Mouse (Mus musculus): Measurements from ENCODE around the gene Asic2.

Gene Asic2

GRCm38 (mm10) chr11:81968401-81968881 lies at the start of gene Asic2:
Gene Asic2 (minus strand): TSS chr11:81968457.
- DNase-seq: no peak

- no peak for DNase-seq
Observed at GRCm38 (mm10) chr11:82016181-82016780, 48.0 kb upstream of the Asic2 start.

GRCm38 (mm10) chr11:82015066-82015465 lies 46.8 kb upstream of the Asic2 start:
- no peak for DNase-seq

- no peak for DNase-seq
Observed at GRCm38 (mm10) chr11:82013756-82014155, 45.5 kb upstream of the Asic2 start.

GRCm38 (mm10) chr11:82011411-82012193 lies 43.3 kb upstream of the Asic2 start:
- DNase-seq: no peak

- DNase-seq: no peak
Observed at GRCm38 (mm10) chr11:82010115-82010514, 41.9 kb upstream of the Asic2 start.

- DNase-seq: peak; percentile 7
Observed at GRCm38 (mm10) chr11:82006796-82007423, 38.7 kb upstream of the Asic2 start.

- no peak for DNase-seq
Observed at GRCm38 (mm10) chr11:82004810-82005209, 36.6 kb upstream of the Asic2 start.

GRCm38 (mm10) chr11:82000581-82000980 lies 32.3 kb upstream of the Asic2 start:
- no peak for DNase-seq

- DNase-seq: no peak
Observed at GRCm38 (mm10) chr11:81999469-81999868, 31.2 kb upstream of the Asic2 start.

GRCm38 (mm10) chr11:81998646-81999045 lies 30.4 kb upstream of the Asic2 start:
- no peak for DNase-seq

- DNase-seq: no peak
Observed at GRCm38 (mm10) chr11:81997085-81997484, 28.8 kb upstream of the Asic2 start.

GRCm38 (mm10) chr11:81996172-81996841 lies 28.1 kb upstream of the Asic2 start:
- DNase-seq: peak; percentile 62

- peak; percentile 61 for DNase-seq
Observed at GRCm38 (mm10) chr11:81983146-81983545, 14.9 kb upstream of the Asic2 start.

GRCm38 (mm10) chr11:81982191-81982590 lies 13.9 kb upstream of the Asic2 start:
- DNase-seq: no peak

- no peak for DNase-seq
Observed at GRCm38 (mm10) chr11:81974577-81974976, 6.3 kb upstream of the Asic2 start.

GRCm38 (mm10) chr11:81973699-81974098 lies 5.4 kb upstream of the Asic2 start:
- no peak for DNase-seq

GRCm38 (mm10) chr11:81972044-81972443 lies 3.8 kb upstream of the Asic2 start:
- DNase-seq: no peak

- peak; percentile 37 for DNase-seq
Observed at GRCm38 (mm10) chr11:81966626-81967289, 1.5 kb downstream of the Asic2 start.

GRCm38 (mm10) chr11:81965653-81966625 lies 2.3 kb downstream of the Asic2 start:
- no peak for DNase-seq

- no peak for DNase-seq
Observed at GRCm38 (mm10) chr11:81964561-81964960, 3.7 kb downstream of the Asic2 start.
